Mouse (Mus musculus) retina, postnatal 1 day (tissue): Measurements from ENCODE around the gene Ctf1.
A peak's percentile ranks its signal among the peaks of the same experiment; 100 is the strongest.

ENCODE experiments used
- DNase-seq: peaks from one replicate; pipeline ENCODE4 v3.0.0-alpha.2; 2012

Ctf1 gene

GRCm38 (mm10) chr7:127712461-127713385 lies at the start of gene Ctf1:
TSS of gene Ctf1 (plus strand) at chr7:127712736.
- DNase-seq, result peak; percentile 88

GRCm38 (mm10) chr7:127662926-127663325 lies 49.6 kb upstream of the Ctf1 start:
- DNase-seq, result no peak

- DNase-seq, result no peak
These were observed 46.4 kb upstream of the Ctf1 start for GRCm38 (mm10) chr7:127666066-127666654.

DNA sequence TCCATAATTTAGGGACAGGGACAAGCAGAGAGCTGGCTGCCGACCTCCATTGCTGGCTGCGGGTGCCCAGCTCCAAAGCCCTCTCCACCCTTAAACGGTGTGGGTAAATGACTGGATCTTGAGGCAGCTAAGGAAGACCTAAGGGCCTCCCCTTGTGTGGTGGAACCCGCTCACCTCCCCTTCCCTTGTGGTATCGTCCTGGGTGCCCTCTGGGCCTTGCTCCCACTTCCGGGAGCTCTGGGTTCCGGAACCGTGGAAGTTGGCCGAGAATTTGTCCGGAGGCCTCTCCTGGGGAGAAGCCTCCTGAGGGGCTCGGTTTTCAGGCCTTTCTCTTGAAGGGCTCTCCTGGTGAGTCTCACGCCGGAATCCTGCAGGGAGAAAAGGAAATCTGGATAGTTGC lies 45.9 kb upstream of the Ctf1 start:
- DNase-seq, result no peak

DNA sequence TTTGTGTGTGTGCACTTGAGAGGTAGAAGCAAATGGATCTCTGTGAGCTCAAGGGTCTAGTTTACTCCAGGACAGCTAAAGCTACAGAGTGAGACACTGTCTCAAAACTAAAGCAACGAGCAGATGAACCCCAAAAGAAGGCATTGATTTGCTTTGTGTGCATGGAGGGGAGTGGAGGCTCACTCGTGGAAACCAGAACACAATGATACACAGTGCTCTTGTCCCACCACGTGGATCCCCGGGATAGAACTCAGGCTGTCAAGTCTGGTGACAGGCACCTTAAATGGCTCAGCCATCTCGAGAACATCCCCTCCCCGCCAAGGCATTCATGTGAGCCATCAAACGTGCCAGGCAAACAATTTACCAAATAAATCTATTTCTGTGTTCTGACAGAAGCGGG lies 45.4 kb upstream of the Ctf1 start:
- DNase-seq, result no peak

DNA sequence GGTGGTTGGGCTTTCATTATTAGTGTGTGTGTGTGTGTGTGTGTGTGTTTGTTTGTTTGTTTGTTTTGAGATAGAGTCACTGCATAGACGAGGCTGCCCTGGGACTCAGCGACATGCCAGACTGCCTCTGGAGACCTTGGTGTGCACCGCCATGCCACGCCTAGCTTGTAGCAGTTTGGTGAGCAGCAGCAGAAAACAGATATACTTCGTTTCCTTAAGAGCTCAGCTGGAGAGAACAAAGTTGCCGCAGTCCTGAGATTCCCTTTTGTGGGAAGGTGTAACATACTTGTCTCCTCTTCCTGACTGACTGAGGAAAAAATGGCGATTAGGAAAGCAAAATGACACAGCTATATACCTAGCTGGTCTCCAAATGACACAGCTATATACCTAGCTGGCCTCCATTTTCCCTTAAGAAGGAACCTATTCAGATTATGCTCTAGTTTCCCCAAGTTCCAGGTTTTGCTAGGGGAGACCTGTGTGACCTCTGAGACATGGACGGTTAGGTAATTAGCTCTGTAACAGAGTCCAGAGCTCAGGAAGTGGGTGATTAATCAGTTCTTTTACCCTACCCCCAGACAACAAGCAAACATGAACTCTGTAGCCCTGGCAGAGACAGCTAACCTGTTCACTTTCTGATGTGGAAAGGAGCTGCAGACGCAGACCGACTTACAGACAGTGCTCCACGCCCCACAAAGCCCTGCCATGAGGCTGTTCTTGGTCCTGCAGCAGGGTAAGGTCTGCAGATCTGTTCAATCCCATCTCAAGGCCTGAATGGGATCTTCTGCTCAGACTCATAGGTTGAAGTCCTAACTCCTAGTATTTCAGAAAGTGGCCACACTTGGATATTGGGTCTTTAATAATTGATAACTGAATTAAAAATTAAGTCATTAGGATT lies 40.4 kb upstream of the Ctf1 start:
- DNase-seq, result no peak

- no peak for DNase-seq
These were observed 39.8 kb upstream of the Ctf1 start for GRCm38 (mm10) chr7:127672776-127673175.

GRCm38 (mm10) chr7:127674977-127675376 lies 37.6 kb upstream of the Ctf1 start:
- peak; percentile 92 for DNase-seq

GRCm38 (mm10) chr7:127675391-127675811 lies 37.1 kb upstream of the Ctf1 start:
- no peak for DNase-seq

DNA sequence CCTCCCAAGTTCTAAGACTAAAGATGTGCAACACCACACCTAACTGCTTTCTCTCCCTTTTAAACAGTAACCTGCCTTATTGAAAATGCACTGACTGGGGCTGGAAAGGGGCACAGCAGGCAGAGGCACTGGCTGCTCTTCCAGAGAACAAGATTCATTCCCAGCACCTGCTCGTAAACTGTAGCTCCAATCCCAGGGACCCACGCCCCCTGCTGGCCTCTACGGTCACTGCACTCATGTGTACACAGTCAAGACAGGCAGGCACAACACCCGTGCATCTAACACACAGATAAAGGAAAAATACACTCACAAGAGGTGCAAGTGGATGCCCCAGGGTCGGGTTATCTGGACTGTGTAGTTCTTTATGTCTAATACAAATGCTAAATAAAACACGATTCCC lies 35.5 kb upstream of the Ctf1 start:
- DNase-seq, result peak; percentile 63

DNA sequence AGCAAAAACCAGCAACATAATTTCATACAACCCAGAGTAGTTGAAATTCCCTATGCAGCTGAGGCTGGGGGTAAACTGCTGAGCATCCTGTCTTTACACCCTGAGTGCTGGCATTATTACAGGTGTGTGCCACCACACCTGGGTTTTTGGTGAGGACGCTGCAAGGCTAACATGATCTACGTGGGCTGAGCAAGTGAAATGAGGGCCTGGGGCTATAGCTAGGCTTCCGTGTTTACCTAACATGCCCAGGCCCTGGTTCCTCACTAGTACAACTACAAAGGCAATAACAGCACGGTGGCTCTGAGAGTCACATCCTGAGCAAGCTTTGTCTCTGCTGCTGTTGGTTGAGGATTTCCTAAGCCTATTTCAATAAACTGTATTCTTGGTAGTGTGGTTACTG lies 34.9 kb upstream of the Ctf1 start:
- DNase-seq, result no peak

DNA sequence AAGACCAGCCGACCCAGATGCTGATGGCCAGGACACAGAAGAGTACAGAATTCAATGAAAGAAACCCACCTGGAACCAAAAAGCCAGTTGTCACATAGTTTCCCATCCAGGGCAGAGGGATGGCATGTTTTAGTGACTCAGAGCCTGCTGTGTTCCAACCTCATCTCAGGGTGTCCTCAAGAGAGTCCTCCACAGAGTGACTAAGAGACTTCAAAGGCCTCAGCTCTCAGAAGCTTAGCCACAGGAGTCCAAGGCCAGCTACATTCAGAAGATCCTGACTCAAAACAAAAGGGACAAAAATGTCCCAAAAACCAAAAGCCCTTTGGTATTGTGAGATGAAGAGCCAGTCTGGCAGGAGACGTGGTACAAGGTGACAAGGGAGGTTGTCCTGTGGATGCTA lies 33.7 kb upstream of the Ctf1 start:
- DNase-seq, result no peak

DNA sequence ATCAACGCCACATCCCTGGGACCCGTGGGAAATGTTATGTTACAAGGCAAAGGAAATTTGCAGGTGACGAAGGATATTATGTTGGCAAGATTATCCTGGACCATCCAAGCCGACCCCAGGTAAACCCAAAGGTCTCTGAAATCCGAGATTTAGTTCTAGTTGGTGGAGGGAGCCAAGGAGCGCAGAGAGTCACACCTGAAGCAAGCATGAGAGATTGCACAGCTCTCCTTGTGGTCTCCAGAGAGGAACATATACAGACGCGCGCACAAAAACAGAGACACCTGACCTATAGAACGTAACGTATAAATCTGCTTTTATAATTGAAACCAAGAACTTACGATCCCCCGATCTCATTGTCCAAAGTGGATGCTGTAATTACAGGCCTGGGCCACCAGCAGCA lies 32.0 kb upstream of the Ctf1 start:
- no peak for DNase-seq

- DNase-seq, result no peak
These were observed 30.5 kb upstream of the Ctf1 start for GRCm38 (mm10) chr7:127681888-127682553.

GRCm38 (mm10) chr7:127685304-127686018 lies 27.1 kb upstream of the Ctf1 start:
- DNase-seq, result no peak

DNA sequence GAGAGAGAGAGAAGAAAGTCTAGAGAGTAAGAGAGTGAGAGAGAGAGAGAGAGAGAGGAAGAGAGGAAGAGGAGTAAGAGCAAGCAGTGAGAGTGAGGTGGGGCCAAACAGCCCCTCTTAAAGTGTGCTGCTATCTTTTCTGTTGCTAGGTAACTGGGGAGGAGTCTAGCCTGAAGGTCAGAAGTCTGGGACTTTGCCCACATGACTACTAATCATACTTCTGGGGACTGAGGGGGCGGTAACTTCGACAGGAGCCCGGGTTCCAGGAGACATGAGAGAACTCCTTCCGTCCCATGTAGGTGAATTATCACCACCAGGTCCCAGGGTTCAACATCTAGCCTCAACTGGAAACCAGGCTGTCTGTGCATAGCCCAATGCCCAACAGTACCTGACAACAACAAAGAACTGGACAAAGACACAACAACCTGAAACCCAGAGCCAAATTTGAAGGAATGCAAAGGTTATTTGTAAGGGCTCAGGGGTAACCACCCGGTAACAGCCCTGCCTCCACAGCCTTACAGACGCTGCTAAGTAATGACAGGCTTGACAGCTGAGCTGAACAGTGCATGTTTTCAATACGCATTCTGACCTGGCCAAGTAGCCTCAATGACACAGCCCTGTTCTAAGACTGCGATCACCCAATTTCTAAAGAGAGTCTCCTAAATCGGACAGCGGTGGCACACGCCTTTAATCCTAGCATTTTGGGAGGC lies 25.6 kb upstream of the Ctf1 start:
- no peak for DNase-seq

- DNase-seq, result no peak
These were observed 23.6 kb upstream of the Ctf1 start for GRCm38 (mm10) chr7:127688935-127689334.

DNA sequence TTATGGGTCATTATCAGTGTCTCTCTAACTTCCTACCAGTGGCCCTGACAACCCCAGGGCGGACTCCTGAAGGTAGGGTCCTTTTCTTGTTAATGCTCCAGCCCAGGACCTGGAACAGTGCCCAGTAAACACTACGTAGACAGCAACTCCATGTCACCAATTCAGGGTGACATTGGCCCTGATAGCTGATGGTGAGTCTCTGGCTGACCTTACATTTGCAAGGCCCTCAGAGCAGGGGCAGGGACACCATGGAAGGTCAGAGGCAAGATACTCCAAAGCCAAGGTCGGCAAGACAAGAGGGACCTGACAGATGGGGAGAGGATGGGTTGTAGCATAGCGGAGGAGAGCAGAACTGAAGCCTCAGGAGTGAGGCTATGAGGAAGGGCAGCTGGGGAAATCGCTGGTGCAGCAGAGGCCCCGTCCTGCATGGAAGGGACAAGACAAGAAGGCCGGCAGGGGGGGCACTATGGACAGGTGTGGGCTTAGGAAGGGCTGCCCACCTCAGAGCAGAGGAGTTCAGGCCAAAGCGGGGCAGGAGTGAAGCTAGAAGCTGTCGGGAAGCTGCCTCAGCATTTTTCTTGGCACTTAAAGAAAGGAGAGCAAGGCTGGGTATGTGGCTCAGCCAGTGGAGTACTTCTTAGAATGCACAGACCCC lies 22.8 kb upstream of the Ctf1 start:
- DNase-seq, result no peak

DNA sequence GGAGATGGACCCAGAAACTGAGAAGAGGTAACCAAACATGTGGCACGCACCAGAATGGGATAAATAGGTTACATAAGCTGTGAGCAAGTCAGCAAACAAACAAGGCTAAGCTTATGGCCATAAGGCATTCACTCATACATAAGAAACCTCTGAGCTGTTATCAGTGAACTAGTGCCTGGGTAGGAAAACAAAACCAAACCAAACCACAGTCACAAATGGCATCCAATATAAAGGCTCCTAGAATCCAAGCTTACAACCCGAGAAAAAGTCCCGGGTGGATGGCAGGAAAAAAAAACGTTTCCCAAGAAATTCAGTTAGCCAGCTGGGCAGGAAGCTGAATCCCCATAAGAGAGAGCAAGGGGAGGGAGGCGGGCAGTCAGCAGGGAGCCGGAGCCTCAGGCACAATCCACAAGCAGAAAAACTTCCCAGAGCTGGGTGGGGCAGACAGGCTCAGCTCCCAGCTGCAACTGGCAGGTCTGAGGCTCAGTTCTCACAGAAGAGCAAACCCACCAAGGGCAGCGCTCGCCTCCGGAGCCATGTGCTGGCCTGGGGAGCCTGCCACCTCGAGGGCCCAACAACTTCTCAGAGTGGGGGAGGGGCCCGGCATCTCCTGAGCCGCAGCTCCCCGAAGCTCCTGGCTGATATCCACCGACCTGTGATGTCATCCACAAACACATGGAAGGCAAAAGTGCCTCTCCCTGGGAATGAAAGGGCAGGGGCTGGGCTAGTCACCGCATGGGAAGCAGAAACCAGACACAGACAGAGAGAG lies 21.1 kb upstream of the Ctf1 start:
- DNase-seq, result peak; percentile 79

- DNase-seq, result no peak
These were observed 19.2 kb upstream of the Ctf1 start for GRCm38 (mm10) chr7:127693290-127693689.
